Mouse (Mus musculus): ENCODE results near the gene Olfr837.
"Not testable (repeated sequence)": the region's sequence is repeated elsewhere in the genome, so short reads cannot be mapped to it uniquely, and the experiment has no call there.

Gene Olfr837

DNA sequence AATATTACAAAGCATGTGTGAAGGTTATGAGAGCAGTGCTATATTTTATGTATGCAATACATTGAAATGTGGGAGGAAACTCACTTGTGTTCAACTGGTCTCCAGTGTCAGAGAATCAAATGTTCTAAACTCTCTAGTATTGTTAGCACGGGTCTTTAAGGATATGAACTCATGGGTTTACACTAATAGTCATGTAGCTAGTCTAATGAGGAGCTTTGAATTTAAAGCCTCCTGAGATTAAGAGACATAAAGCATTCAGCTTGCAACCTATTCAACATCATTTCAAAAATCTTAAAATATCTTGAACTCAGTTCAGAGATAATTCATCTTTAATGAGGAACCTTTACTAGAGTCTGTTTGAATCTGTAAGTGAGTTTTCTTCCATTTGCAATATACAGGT lies at the start of gene Olfr837:
Olfr837 (plus strand) TSS at position 301 of the 400 bp plus-strand sequence.
- DNase-seq (ENCODE audit: extremely low read depth, low read depth): no peak

DNA sequence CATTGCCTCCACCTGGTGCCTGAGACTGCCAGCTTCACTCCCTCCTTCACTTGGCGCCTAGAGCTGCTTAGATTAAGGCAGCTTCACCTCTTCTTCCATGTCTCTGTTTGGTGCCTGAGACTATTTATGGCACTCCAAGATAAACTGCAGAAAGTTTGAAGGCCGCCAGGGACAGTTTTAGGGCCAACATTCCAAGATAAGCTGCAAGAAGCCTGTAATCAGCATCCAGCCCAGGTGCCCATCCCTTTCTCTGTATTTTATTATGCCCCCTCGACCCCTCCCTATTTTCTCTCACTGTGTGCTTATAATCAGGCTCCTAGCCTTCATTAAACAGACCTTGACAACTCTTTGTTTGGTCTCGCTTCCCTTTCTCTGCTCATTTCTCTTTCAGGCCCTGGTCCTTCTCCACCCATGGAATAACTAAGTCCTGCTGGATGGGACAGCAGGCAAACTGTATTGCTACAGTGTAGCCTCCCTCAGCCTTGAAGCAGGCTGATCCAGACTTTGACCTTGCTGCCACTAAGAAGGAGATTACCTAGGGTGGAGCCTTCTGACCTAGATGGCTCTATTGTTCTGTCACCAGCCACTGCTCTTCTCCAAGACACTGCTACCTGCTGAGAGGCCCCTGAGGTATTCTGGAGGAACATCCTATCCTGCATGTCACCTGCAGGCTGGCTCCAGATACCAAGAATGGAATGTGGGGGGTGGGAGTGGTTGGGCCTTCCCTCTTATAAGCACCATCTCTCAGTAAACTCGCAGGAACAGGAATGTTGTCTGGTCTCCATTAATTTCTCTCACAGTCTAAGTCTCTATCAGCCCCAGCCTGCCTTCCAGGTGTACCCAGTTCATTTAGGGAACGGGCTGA lies 43.0 kb upstream of the Olfr837 start:
- not testable (repeated sequence) for DNase-seq (ENCODE audit: extremely low read depth, low read depth)

DNA sequence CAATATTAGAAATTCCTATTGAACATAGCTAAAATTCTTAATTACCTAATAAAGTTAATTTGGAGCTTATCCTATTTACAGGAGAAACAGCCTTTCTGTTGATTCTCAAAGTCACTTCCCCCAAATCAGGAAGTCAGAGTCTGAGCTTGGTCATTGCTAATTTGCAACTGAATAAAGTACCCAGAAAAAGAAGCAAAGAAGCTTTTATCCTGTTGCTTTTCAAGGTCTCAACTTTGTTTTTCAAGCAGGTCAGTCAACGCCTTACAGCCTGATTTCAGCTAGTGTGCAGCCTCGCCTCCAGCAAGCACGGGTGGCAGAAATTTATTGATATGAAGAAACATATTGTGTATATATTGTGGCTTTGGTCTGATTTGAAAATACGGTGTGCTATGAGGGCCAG lies 38.8 kb upstream of the Olfr837 start:
- no peak for DNase-seq (ENCODE audit: extremely low read depth, low read depth)

DNA sequence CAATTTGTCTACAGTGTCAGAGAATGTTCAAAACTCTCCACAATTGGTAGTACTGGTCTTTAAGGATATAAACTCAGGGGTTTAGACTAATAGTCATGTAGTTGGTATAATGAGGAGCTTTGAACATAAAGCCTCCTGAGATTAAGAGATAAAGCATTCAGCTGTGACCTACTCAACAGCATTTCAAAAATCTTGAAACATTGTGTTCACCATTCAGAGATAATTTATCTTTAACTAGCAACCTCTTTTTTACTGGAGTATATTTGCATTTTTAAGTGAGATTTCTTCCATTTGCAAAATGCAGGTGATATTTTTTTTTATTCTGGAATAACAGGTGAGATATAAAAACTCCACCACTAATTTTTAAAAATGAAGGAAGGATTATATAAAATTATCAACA lies 16.0 kb upstream of the Olfr837 start, which contains the start of gene Olfr836:
Olfr836 (plus strand) TSS at position 301 of the 400 bp plus-strand sequence.
- no peak for DNase-seq (ENCODE audit: extremely low read depth, low read depth)

DNA sequence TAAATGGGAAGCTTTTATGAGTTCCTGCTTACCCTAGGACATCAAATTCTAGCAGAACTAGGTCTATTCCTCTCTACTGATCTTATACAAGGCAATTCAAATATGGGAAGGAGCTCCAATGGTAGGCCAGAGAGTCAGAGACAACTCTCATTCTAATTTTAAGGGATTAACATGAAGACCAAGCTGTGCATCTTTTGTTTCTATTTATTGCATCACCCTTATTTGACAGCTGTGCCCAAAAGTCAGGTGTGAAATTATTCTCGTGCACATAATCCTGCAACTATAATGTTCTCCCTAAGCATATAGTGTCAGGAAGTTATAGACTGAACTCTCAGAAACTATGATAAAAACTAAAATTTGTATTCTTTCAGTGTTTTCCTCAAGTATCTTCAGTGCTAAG lies 41.1 kb downstream of the Olfr837 start, which contains the start of gene Olfr839-ps1:
Olfr839-ps1 (minus strand) TSS at position 101 of the 400 bp plus-strand sequence.
- DNase-seq (ENCODE audit: extremely low read depth, low read depth): no peak

All from MEL-GATA-1-ER (cell line).